Mouse (Mus musculus): ENCODE measurements at regions not wholly inside any gene's neighbourhood (a gene's known extent, or its start where the extent isn't known, plus 50 kb on each side); places are given as distances from the start of the nearest gene placed in this dataset.

GRCm38 (mm10) chr11:114611690-114612089, 56.6 kb upstream of the Rpl38 start:
- no peak for TF ChIP-seq ZC3H11A (IDR thresholded peaks at IDR 0.05; ENCODE audit: borderline replicate concordance, low read depth, low read length)
- no peak for TF ChIP-seq MAFK (IDR thresholded peaks at IDR 0.05; ENCODE audit: insufficient read depth, low read depth, low read length)
- no peak for TF ChIP-seq CHD2 (IDR thresholded peaks at IDR 0.05; ENCODE audit: low read depth, low read length)
- no peak for TF ChIP-seq HCFC1 (IDR thresholded peaks at IDR 0.05; ENCODE audit: borderline replicate concordance, insufficient read depth, low read length)

Measured in ES-E14 (cell line).